Mouse (Mus musculus) liver, embryonic 14.5 days (tissue): ENCODE measurements around the gene Arpc1a. TPM values are rescaled to one million over a fixed set of nuclear protein-coding genes. Genes with fewer than 3 reads are reported as not detected.

Experiments used
- ATAC-seq: fragments of 200-750 bp; cut with Nextera tagmentation; 2 replicates; pipeline ENCODE4 v1.8.0; 2017; ENCODE audit warnings: moderate number of reproducible peaks, mild to moderate bottlenecking, moderate library complexity; ENCODE audit not compliant: insufficient read depth
- DNase-seq, 3 experiments: peaks; one replicate each; pipeline ENCODE4 v3.0.0-alpha.2; 2012 to 2013; ENCODE audit warnings: low read depth in 3 of 3, low spot score in 3 of 3
- H3K27ac ChIP-seq: fragments of 300-500 bp; sonication (generic); 2 replicates; pipeline ENCODE4 v1.5.1; 2014; ENCODE audit warnings: moderate library complexity, mild to moderate bottlenecking, control low read depth, inconsistent platforms
- H3K27me3 ChIP-seq: fragments of 300-500 bp; sonication (generic); 2 replicates; pipeline ENCODE4 v1.6.1; 2014; ENCODE audit warnings: mild to moderate bottlenecking, low read length, moderate library complexity; ENCODE audit not compliant: control insufficient read depth, insufficient read depth
- H3K36me3 ChIP-seq: fragments of 300-500 bp; sonication (generic); replicated peaks from 2 replicates; pipeline ENCODE4 v1.6.1; 2014; ENCODE audit warnings: low read depth; ENCODE audit not compliant: control insufficient read depth, insufficient read depth
- H3K4me1 ChIP-seq, 2 experiments: fragments of 200-500 bp in 1 of 2; fragments of 300-500 bp in 1 of 2; sonication (generic) in 1 of 2; replicated peaks; 2 replicates each; pipeline ENCODE4 v1.6.1; 2012 to 2014; ENCODE audit warnings: antibody characterized with exemption in 1 of 2, inconsistent platforms in 1 of 2, low read length in 1 of 2; ENCODE audit not compliant: control insufficient read depth in 2 of 2, insufficient read depth in 2 of 2
- H3K4me2 ChIP-seq: fragments of 300-500 bp; sonication (generic); 2 replicates; pipeline ENCODE4 v1.6.1; 2014; ENCODE audit warnings: low read depth, mild to moderate bottlenecking, control low read depth, moderate library complexity
- H3K4me3 ChIP-seq, 2 experiments: fragments of 200-500 bp in 1 of 2; fragments of 300-500 bp in 1 of 2; sonication (generic) in 1 of 2; 2 replicates each; pipeline ENCODE4 v1.5.1; 2012 to 2014; ENCODE audit warnings: low read depth in 2 of 2, low read length in 2 of 2, mild to moderate bottlenecking in 2 of 2, control low read depth in 1 of 2, inconsistent platforms in 1 of 2, moderate library complexity in 1 of 2; ENCODE audit not compliant: insufficient read depth in 1 of 2
- H3K9ac ChIP-seq: fragments of 300-500 bp; sonication (generic); replicated peaks from 2 replicates; pipeline ENCODE4 v1.6.1; 2014; ENCODE audit warnings: mild to moderate bottlenecking, control low read depth, moderate library complexity
- H3K9me3 ChIP-seq: fragments of 300-500 bp; sonication (generic); 2 replicates; pipeline ENCODE4 v1.6.1; 2016; ENCODE audit warnings: low read length, mixed read lengths; ENCODE audit not compliant: control insufficient read depth
- CTCF ChIP-seq: IDR thresholded peaks from 2 replicates; pipeline ENCODE4 v1.5.1; 2016; ENCODE audit warnings: antibody characterized with exemption, low read depth, control low read depth
- EP300 ChIP-seq: IDR thresholded peaks from 2 replicates; pipeline ENCODE4 v1.6.1; 2016; ENCODE audit warnings: antibody characterized with exemption, low read depth
- WGBS: fragments of 180-500 bp; shearing (Covaris S2); extraction: QIAGEN DNeasy Blood & Tissue Kit; methylation state at CpG from one replicate; pipeline ENCODE4 v1.1.7; 2014; ENCODE audit not compliant: insufficient replicate concordance; 5-methylcytosine and 5-hydroxymethylcytosine counted together
- polyA plus RNA-seq, 2 experiments: library from polyadenylated mRNA; depleted of rRNA in 1 of 2; stranded (reverse) in 1 of 2; unstranded in 1 of 2; fragments of >200 nt; fragmentation: Nextera tagmentation in 1 of 2; extraction: Ambion mirVana in 1 of 2; gene quantifications; 2 replicates each; pipeline versions ENCODE4 v1.2.1 to v1.2.3; 2012 to 2014

The Arpc1a gene
- polyA plus RNA-seq, 2 experiments: 47.2 to 51.5 TPM

DNA sequence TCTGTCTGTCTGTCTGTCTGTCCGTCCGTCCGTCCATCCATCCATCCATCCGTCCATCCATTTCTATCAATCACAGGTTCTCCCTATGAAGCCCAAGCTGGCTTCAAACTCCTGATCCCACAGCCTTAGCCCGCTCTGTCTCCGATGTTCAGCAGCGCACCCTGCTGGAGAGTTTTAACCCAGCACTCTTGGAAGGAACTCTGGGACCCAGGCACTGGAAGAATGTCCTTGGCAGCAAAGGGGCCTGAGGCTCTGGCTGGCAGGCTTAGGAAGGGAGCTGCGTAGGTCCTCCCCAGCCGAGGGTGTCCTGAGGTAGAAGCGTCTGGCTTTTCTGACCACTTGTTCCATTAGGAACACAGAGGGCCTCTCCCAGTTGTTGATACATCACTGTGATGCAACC lies 33.3 kb downstream of the Arpc1a start:
- WGBS: 34% methylated on average over 10 of the region's 10 CpGs
- TF ChIP-seq EP300: no peak
- TF ChIP-seq CTCF: peak; percentile 89
- H3K27ac ChIP-seq: no peak overlapping the region
- H3K4me1 ChIP-seq: no peaks in the 10 kb centered on the region
- DNase-seq (no peak), ATAC-seq (peak; percentile 11; the same call in 1 of the 2 replicates)
- H3K36me3 ChIP-seq: no peaks in the 10 kb centered on the region
- peak overlapping the region; percentile 71; the same call in 1 of the 2 replicates for H3K4me2 ChIP-seq
- H3K4me3 ChIP-seq: no peak overlapping the region
- no peaks in the 10 kb centered on the region for H3K27me3 ChIP-seq
- no peaks in the 10 kb centered on the region for H3K9me3 ChIP-seq
- H3K9ac ChIP-seq: no peak overlapping the region

GRCm38 (mm10) chr5:145118005-145118404 lies 34.4 kb downstream of the Arpc1a start:
- Histone ChIP-seq H3K9ac (no peak overlapping the region), H3K9me3 (no peaks in the 10 kb centered on the region), H3K27ac (no peak overlapping the region), H3K4me2 (no peak overlapping the region), H3K4me1 (no peaks in the 10 kb centered on the region), H3K4me3 (no peak overlapping the region), H3K36me3 (no peaks in the 10 kb centered on the region), H3K27me3 (no peaks in the 10 kb centered on the region)
- WGBS: 68% methylated on average over 6 of the region's 6 CpGs
- TF ChIP-seq CTCF: no peak
- no peak for TF ChIP-seq EP300
- no peak for ATAC-seq
- no peak for DNase-seq

GRCm38 (mm10) chr5:145118461-145118860 lies 34.8 kb downstream of the Arpc1a start:
- Histone ChIP-seq H3K36me3 (no peaks in the 10 kb centered on the region), H3K27ac (no peak overlapping the region), H3K27me3 (no peaks in the 10 kb centered on the region), H3K9ac (no peak overlapping the region), H3K4me1 (no peaks in the 10 kb centered on the region), H3K9me3 (no peaks in the 10 kb centered on the region), H3K4me2 (no peak overlapping the region), H3K4me3 (no peak overlapping the region)
- DNase-seq: no peak
- no peak for ATAC-seq
- 78% methylated on average over 5 of the region's 5 CpGs for WGBS
- TF ChIP-seq CTCF (no peak), EP300 (no peak)

- 88% methylated on average over 2 of the region's 2 CpGs for WGBS
- no peak for ATAC-seq
- H3K9me3 ChIP-seq: no peaks in the 10 kb centered on the region
- TF ChIP-seq EP300 (no peak), CTCF (peak; percentile 85)
- H3K27me3 ChIP-seq: no peaks in the 10 kb centered on the region
- no peak overlapping the region for H3K4me2 ChIP-seq
- DNase-seq: no peak
- H3K27ac ChIP-seq: no peak overlapping the region
- no peak overlapping the region for H3K9ac ChIP-seq
- H3K4me1 ChIP-seq: no peaks in the 10 kb centered on the region
- H3K36me3 ChIP-seq: peaks cover under 1% of the 10 kb centered on the region
- no peak overlapping the region for H3K4me3 ChIP-seq
Measured at GRCm38 (mm10) chr5:145119385-145119784, 35.8 kb downstream of the Arpc1a start.

GRCm38 (mm10) chr5:145120921-145121320 lies 37.3 kb downstream of the Arpc1a start:
- H3K27me3 ChIP-seq: no peaks in the 10 kb centered on the region
- no peak overlapping the region for H3K4me3 ChIP-seq
- no peak for TF ChIP-seq CTCF
- no peak for TF ChIP-seq EP300
- ATAC-seq: no peak
- peaks cover 3% of the 10 kb centered on the region for H3K36me3 ChIP-seq
- 52% methylated on average over 7 of the region's 7 CpGs for WGBS
- H3K4me2 ChIP-seq: no peak overlapping the region
- H3K9ac ChIP-seq: no peak overlapping the region
- H3K27ac ChIP-seq: no peak overlapping the region
- DNase-seq: no peak
- no peaks in the 10 kb centered on the region for H3K4me1 ChIP-seq
- no peaks in the 10 kb centered on the region for H3K9me3 ChIP-seq
